Mouse (Mus musculus) embryo, embryonic 10 days (tissue): Measurements from ENCODE around the gene Agbl5.
"Not testable (repeated sequence)": the region's sequence is repeated elsewhere in the genome, so short reads cannot be mapped to it uniquely, and the experiment has no call there.

ENCODE experiments used
- DNase-seq: peaks from one replicate; pipeline ENCODE4 v3.0.0-alpha.2; 2015; ENCODE audit warnings: low spot score

Agbl5 gene

GRCm38 (mm10) chr5:30888337-30889087, at the start of gene Agbl5:
Gene Agbl5 (plus strand): TSS chr5:30888694.
- DNase-seq, result peak; percentile 96

DNA sequence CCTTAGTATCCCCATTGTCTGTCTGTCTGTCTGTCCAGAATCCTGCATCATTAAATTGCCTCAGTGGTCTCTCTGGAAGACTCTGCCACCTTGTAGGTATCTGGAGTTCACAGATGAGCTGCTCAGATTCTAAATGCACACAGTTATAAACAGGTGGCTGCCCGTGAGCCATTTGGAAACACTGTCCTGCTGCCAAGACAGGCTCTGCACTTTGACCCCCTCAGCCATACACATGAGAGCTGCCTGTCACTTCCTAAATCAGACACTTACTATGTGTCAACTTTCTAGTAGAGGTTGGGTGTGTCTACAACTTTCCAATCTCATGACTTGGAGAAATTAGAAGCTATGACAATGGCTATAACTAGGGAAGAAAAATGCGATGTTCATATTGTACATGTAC, 48.8 kb upstream of the Agbl5 start:
- DNase-seq, result no peak

GRCm38 (mm10) chr5:30841896-30842295, 46.6 kb upstream of the Agbl5 start:
- DNase-seq, result no peak

DNA sequence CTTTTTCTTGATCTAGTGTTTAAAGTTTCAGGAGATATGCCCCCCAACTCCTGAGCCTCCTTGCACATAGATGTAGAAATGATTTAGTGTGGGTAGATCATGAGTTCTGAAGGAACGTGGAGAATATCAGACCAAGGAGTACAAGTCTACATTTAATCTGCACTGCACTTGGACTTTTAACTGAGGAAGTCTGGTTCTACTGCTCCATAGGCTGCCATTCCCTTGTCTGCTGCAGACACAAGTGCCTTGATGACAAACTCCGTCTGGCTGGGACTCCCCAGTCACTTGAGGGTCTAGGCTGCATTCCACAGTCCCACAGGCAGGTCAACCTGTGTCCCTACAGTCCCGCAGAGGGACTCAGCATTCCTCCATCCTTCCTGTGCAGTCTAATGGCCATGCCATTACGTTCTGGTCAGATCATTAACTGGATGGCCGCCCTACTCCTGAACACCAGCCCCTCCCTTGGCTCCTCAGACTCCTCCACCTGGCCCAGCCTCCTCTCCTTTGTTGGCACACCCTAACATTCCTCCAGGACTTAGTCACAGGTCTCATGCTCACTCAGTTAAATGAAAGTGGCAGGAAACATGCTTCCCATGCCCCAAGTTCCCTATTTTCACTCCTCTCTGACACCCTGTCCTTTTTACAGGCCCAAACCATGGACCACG, 38.5 kb upstream of the Agbl5 start:
- DNase-seq, result no peak

DNA sequence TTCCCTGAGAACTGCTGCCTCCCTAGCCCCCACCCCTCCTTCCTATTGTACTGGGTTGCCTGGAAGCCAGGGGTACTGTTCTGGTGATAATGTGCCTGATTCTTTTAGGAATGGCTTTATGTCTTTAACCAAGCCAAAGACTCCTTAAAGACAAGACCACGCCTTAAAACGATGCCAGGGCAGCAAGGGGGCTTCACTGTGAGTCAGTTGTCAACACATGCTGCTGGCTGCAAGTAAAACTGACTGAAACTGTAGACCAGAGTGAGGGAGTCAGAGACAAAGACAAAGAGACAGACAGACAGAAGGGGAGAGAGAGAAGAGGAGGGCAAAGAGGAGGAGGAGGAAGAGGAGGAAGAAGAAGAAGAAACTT, 38.0 kb upstream of the Agbl5 start:
- no peak for DNase-seq

DNA sequence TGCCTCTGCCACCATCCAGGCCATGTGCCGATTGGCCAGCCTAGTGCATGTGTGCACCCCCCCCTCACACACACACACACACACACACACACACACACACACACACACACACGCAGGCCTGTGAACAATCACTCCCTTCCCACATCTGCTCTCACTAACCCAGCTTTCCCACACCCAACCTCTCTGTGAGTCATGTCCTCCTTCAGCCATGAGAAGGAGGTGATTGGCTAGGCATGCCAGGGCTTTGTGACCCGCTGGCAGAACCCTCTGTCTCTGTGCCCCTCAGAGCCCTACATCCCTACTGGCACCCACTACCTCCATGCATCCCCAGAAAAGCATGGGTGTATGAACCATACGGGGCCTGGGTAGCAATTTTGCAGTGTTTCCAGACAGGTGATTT, 35.0 kb upstream of the Agbl5 start:
- DNase-seq, result no peak

- DNase-seq, result peak; percentile 23
Measured at GRCm38 (mm10) chr5:30855674-30856073, 32.8 kb upstream of the Agbl5 start.

- DNase-seq, result no peak
Measured at GRCm38 (mm10) chr5:30856124-30856523, 32.4 kb upstream of the Agbl5 start.

DNA sequence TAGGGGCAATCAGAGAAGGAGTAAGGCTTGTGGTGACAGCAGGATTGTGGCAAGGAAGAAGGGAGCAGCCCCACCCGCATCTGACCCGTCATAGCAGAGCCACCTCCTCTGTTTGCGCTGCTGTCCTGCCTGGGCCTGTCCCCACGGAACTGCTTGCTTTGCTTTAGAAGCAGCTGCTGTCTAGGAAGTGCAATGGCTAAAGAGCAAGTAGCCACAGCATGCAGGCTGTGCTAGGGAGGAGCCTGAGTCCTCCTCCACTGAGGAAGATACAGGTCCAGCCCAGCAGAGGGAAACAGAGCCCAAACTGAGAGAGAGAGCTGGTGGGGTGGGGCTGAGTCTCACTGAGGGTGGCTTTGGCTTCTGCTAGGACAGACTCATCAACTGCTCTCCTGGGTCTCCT, 24.6 kb upstream of the Agbl5 start:
- peak; percentile 11 for DNase-seq

GRCm38 (mm10) chr5:30864322-30864721, 24.2 kb upstream of the Agbl5 start:
- no peak for DNase-seq

DNA sequence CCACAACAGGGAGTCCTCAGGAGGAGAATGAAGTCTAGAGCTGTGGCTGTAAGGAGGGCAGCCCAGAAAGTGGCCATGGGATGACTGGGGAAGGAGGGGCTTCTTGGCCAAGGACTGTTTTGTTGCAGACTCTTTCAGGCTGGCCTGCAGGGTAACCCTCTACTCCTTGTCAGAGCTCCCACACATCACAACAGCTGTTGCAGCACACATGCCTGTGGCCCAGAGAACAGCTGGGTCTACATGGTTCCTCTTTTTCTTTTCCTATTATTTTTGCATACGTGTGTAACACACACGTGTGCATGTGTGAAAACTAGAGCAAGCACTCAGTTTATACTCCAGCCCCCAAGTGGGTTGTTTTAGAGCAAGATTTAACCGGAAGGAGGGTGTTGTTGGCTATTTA, 21.6 kb upstream of the Agbl5 start:
- DNase-seq, result no peak

DNA sequence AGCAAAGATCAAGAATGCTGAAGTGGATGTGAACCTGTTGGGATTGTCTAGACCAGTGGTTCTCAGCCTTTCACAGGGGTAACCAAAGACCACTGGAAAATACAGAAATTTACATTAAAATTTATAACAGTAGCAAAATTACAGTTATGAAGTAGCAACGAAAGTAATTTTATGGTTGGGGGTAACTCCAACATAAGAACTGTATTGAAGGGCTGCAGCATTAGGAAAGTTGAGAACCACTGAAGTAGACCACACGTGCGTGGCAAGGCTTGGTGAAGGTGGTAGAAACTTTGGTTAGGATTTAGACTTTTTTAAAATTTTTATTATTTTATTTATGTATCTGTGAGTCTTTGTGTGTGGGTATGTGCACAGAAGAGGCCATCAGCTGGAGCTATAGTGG, 20.8 kb upstream of the Agbl5 start, which contains the start of gene Tmem214:
Gene Tmem214, plus strand, starts transcription at position 301 of the 400 bp plus-strand sequence.
- DNase-seq, result no peak

DNA sequence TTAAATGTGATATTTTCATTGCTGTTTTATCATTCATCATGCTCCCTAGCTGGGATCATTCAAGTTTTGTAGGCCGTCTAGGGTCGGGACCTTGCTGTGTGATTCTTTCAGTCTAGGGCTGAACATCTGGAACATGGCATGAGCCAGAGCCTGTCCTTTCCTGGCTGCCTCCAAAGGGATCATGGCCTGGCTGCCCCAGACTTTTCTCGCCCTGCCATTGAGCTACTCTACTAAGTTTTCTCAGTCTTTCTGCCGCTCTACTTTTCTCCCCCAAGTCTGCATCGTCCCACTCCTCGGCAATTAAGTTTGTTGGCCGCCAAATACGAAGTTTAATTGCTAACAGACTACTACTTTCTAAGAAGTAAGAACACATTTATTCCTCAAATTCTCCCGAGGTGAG, 19.5 kb upstream of the Agbl5 start:
- peak; percentile 47 for DNase-seq

- peak; percentile 96 for DNase-seq
Measured at GRCm38 (mm10) chr5:30869405-30870130, 18.9 kb upstream of the Agbl5 start.

- DNase-seq, result no peak
Measured at GRCm38 (mm10) chr5:30870131-30870406, 18.4 kb upstream of the Agbl5 start.

DNA sequence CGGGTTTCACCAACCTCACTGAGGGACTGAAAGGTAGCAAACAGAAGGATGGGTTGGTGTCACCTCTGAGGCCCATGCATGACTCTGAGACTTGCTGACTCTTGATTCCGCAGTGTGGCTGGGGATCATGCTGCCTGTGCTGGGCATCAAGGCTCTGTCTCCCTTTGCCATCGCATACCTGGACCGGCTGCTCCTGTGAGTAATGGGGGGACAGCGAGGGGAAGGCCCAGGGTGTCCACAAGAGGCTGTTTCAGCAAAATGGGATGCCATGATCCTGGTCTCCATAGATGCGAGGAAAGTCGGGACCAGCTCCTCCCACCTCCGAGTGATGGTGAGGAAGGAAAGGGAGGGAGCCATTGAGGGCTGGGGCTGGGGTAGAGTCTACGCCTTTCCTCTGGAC, 15.9 kb upstream of the Agbl5 start:
- DNase-seq, result no peak

- no peak for DNase-seq
Measured at GRCm38 (mm10) chr5:30874365-30874764, 14.1 kb upstream of the Agbl5 start.

- DNase-seq, result no peak
Measured at GRCm38 (mm10) chr5:30878616-30879015, 9.9 kb upstream of the Agbl5 start.

- DNase-seq, result no peak
Measured at GRCm38 (mm10) chr5:30879347-30879943, 9.0 kb upstream of the Agbl5 start.

GRCm38 (mm10) chr5:30881839-30882238, 6.7 kb upstream of the Agbl5 start:
- DNase-seq, result not testable (repeated sequence)

DNA sequence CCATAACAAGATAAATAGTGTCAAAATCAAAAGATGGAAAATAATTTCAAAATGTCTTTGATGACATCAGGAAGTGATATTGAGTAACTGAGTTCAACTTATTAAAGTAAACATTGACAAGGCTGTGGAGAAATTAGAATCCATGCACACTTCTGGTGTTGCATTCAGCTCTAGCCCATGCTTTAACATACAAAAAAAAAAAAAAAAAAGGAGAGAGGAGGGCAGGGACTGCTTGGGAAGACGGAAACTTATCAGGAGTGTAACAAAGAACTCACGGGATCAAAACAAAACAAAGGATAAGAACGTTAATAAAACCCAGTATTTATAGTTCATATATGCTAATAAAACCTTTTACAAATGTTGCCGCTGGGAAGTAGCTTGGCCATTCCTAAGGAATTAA, 2.3 kb upstream of the Agbl5 start:
- DNase-seq, result no peak

DNA sequence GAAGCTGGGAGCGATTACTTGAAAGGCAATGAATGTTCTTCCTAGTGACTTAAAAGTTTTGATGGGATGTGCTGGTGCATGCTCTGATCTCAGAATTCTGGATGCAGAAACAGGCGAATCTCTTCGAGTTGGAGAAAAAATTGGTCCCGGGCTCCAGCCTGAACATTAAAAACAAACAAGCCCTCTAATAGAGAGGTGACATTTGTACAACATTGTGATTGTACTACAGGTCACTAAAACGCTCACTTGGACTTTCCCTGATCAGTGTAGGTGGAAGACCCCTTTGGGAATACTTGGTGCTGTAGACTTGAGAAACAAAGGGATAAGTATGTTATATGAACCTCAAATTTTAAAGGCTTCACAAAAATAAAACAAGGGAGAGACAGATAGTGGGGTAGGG, 1.8 kb upstream of the Agbl5 start:
- DNase-seq, result no peak

DNA sequence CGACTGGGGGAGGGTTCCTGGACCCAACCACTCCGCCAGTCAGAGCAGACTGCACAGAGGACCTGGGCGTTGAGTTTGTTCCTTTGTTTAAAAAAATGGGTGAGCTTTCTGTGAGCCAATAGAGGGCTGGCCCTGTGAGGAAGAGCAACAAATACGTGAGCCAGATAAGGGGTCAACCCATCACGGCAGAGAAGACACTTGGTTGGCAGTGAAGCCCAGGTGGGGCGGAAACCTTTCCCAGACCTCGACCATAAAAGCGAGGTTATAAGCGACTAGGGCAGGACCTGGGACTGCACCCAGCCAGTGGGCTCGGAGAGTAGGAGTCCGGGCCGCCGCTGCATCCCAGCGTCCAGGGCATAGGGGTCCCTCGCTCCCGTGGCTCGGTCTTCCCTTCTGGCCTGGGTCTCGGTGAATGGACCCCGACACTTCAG, 1.1 kb upstream of the Agbl5 start:
- DNase-seq, result peak; percentile 90
